Mouse (Mus musculus): ENCODE measurements around the gene Trpc4ap.

- no peak for TF ChIP-seq POLR2A (IDR thresholded peaks at IDR 0.05; ENCODE audit: low read depth, low read length)
- TF ChIP-seq CTCF (IDR thresholded peaks at IDR 0.05; ENCODE audit: borderline replicate concordance, insufficient read depth, low read length) = no peak
These were observed 28.2 kb downstream of the Trpc4ap start for GRCm38 (mm10) chr2:155663910-155664460.
